Mouse (Mus musculus): ENCODE data around the gene Morn1.

Gene Morn1

GRCm38 (mm10) chr4:155086108-155087024 lies at the start of gene Morn1, which contains the start of gene Rer1:
TSS of gene Morn1 (plus strand) at chr4:155086577.
TSS of gene Rer1 (minus strand) at chr4:155086382.
- DNase-seq (ENCODE audit: low read depth, low spot score) = peak; percentile 99

GRCm38 (mm10) chr4:155040197-155040596 lies 46.2 kb upstream of the Morn1 start:
- DNase-seq (ENCODE audit: low read depth, low spot score) = no peak

GRCm38 (mm10) chr4:155040696-155041095 lies 45.7 kb upstream of the Morn1 start:
- DNase-seq (ENCODE audit: low read depth, low spot score) = no peak

GRCm38 (mm10) chr4:155042606-155043288 lies 43.6 kb upstream of the Morn1 start:
- DNase-seq (ENCODE audit: low read depth, low spot score) = no peak

GRCm38 (mm10) chr4:155043289-155043625 lies 43.1 kb upstream of the Morn1 start:
- no peak for DNase-seq (ENCODE audit: low read depth, low spot score)

DNA sequence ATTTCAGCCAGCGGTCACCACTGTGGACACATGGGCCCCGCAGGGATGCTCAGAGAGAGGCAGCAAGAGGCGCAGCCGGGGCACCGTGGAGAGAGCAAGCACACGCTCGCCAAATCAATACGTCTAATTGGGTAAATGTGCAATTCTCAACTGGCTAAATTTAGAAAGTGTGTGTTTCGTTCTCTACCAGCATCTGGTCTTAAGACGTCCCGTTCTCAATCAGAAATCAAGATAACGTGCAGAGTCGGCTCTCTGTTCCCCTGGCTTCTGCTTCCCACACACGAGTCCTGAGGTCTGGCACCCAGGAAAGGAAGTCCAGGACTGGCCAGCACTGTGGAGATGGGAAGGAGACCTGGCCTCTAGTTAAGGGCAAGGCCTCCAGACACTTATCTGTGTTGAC lies 39.7 kb upstream of the Morn1 start:
- no peak for DNase-seq (ENCODE audit: low read depth, low spot score)

GRCm38 (mm10) chr4:155050116-155050515 lies 36.3 kb upstream of the Morn1 start:
- DNase-seq (ENCODE audit: low read depth, low spot score) = no peak

- no peak for DNase-seq (ENCODE audit: low read depth, low spot score)
Observed at GRCm38 (mm10) chr4:155056724-155057123, 29.7 kb upstream of the Morn1 start, which contains the start of gene Plch2. TSS of gene Plch2 (minus strand) at chr4:155056784.

DNA sequence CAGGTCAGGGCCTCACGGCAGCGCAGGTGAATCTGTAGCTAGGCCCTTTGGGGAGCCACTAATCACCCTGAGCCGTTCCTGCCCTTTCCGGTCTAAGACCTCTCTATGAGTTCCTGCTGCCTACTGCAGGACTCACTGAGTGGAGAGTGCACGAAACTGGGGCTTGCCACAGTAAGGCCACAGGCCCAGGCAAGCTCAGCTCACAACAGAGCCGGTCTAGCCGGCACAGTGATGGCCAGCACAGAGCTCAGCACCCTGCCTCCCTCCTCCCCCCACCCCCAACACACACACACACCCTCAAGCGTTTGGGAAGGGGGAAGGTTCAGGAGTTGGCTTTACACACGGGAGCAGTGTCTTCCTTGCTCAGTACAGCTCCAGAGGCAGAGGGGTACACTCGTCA lies 28.1 kb upstream of the Morn1 start:
- DNase-seq (ENCODE audit: low read depth, low spot score) = no peak

GRCm38 (mm10) chr4:155063895-155064294 lies 22.5 kb upstream of the Morn1 start:
- DNase-seq (ENCODE audit: low read depth, low spot score) = no peak

GRCm38 (mm10) chr4:155064474-155064873 lies 21.9 kb upstream of the Morn1 start:
- no peak for DNase-seq (ENCODE audit: low read depth, low spot score)

GRCm38 (mm10) chr4:155065970-155066833 lies 20.2 kb upstream of the Morn1 start:
- DNase-seq (ENCODE audit: low read depth, low spot score) = peak; percentile 85

GRCm38 (mm10) chr4:155066834-155067522 lies 19.4 kb upstream of the Morn1 start, which contains the start of gene Pex10:
TSS of gene Pex10 (plus strand) at chr4:155067016.
- DNase-seq (ENCODE audit: low read depth, low spot score) = peak; percentile 98

GRCm38 (mm10) chr4:155068357-155068972 lies 17.9 kb upstream of the Morn1 start:
- DNase-seq (ENCODE audit: low read depth, low spot score) = no peak

- no peak for DNase-seq (ENCODE audit: low read depth, low spot score)
Observed at GRCm38 (mm10) chr4:155069191-155069590, 17.2 kb upstream of the Morn1 start.

DNA sequence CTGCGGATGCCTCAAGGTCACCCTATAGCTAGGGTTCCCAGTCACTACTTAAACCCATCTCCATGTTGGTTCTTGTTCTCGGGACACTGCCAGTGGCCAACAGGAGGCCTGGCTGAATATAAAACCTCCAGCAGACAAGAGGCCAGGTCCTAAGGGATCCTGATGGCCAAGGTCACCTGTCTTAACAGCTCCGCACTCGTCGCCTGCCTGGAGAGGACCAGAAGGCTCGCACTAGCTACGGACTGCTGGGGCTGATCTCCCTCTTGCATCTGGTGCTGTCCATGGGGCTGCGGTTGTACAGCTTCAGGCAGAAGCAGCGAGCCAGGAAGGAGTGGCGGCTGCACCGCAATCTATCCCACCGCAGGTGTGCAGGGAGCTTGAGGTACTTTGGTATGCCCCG lies 16.2 kb upstream of the Morn1 start:
- DNase-seq (ENCODE audit: low read depth, low spot score) = no peak

DNA sequence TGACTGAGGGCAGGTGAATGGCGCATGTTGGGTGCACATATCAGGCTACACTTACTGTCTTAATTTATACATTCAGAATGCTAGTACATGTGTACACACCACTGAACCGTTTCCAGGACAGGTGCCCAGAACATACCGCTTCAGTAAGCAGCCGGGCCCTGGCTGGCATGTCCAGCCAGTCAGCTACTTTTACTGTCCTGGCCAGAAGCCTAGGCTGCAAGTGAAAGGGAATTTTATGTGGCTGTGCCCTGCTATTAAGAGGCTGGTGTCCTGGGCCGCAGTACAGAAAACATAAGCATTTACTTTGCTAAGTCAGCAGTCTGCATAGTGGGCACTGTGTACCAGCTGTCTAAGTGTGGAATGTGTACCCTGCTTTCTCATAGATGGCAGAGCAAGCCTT lies 15.5 kb upstream of the Morn1 start:
- peak; percentile 67 for DNase-seq (ENCODE audit: low read depth, low spot score)

DNA sequence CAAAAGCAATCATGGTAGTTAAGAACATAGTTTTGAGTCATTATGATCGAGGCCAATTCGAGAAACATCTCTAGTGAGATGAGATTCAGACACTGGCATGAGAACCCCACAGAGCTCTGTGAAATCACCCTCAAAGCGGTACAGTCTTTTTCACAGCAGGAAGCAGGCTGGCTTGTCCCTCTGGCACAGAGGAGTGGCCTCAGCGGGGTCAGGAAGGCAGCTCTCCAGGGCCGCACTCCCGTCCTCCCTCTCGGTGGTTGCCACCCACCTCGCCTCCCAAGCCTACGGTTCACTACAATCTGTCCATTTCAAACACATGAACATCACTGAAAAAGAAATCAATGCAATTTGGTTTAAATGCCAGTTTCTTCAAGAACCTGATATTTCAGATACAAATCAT lies 12.0 kb upstream of the Morn1 start:
- DNase-seq (ENCODE audit: low read depth, low spot score) = no peak

- no peak for DNase-seq (ENCODE audit: low read depth, low spot score)
Observed at GRCm38 (mm10) chr4:155075137-155075536, 11.2 kb upstream of the Morn1 start.

DNA sequence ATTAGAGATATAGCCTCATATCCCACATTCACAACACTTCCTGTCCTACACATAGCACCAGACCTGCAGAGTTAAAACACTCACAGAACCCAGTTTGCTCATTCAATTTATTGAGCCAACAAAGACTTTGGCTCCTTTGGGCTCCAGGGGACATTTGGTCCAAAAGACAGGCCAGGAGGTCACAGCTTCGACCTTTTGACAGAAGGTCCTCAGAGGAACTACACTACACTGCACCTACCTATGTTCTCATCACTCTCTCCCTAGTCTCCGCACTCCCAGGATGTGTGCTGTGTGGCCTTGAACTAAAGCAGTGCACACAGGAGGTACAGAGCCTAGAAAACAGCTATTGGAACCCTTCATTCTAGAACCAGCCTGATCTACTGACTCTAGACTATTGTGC lies 10.6 kb upstream of the Morn1 start:
- no peak for DNase-seq (ENCODE audit: low read depth, low spot score)

DNA sequence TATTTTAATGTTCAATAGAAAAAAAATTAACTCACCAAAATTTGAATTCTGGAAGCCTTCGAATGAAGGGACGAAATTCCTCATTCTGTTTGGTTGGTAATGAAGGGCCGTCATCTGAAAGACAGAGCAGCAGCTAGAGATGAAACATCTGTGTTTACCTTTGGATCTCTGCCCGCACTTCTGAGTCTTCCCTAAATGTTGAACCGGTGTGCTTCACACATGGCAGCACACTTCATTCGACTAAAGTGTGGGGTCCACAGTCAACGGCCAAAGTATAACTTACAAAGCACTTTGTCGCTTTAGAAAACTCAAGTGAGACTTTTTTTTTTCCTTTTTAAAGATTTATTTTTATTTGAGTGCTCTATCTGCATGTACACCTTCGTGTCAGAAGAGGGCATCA lies 9.7 kb upstream of the Morn1 start:
- DNase-seq (ENCODE audit: low read depth, low spot score) = no peak
